In genomic region chr2:27915726-27916125, GRCm38 (mm10) we compare ENCODE assay signal across 9 mouse cellular contexts. TPM values are rescaled to one million over a fixed set of nuclear protein-coding genes. Genes with fewer than 3 reads are reported as not detected.
DNase-seq lines count a peak whose midpoint lies in the region; ATAC-seq and TF ChIP-seq lines count a peak whose summit lies in the region.
"Had no signal": no experiment of that assay in that cellular context is flagged by ENCODE, and none has a peak within 500 bp of the region (broad histone marks: within the 10 kb centered on the region; RNA-seq: fewer than 3 reads in every experiment).

No protein-coding gene starts in this region.

- no peak for ATAC-seq in embryonic facial prominence, embryonic 11.5 days (replicated peaks; ENCODE audit: insufficient number of reproducible peaks, low FRiP score, low TSS enrichment, low read depth)
- ATAC-seq in activated CD4-positive, CD25-positive, alpha-beta regulatory T cell, adult 4 months: no peak
- no peak for ATAC-seq in midbrain, embryonic 13.5 days

- intact Hi-C loops in left cerebral cortex, adult 2 months (cut with DNase I): loop anchor here (5.0 kb wide), 1 partner anchor 143 kb away; no protein-coding TSS in a partner anchor

- H3K27ac ChIP-seq in left cerebral cortex, adult 2 months: no peak overlapping the region
- H3K27ac ChIP-seq in embryonic facial prominence, embryonic 11.5 days (replicated peaks; ENCODE audit: low read depth, low read length): no peak overlapping the region
- no peak overlapping the region for H3K27ac ChIP-seq in midbrain, embryonic 13.5 days

- no peak overlapping the region for H3K4me2 ChIP-seq in embryonic facial prominence, embryonic 11.5 days (ENCODE audit: low read depth, low read length)
- no peak overlapping the region for H3K4me2 ChIP-seq in midbrain, embryonic 13.5 days (replicated peaks)

- H3K4me3 ChIP-seq in left cerebral cortex, adult 2 months: no peak overlapping the region
- no peak overlapping the region for H3K4me3 ChIP-seq in embryonic facial prominence, embryonic 11.5 days (ENCODE audit: low read depth, low read length)
- H3K4me3 ChIP-seq in midbrain, embryonic 13.5 days (replicated peaks): no peak overlapping the region
- H3K4me3 ChIP-seq: erythroblast, embryonic 14.5 days had no signal

- WGBS in embryonic facial prominence, embryonic 11.5 days: 75% methylated on average over 4 of the region's 4 CpGs
- 66% methylated on average over 4 of the region's 4 CpGs for WGBS in midbrain, embryonic 13.5 days

- no peaks in the 10 kb centered on the region for H3K4me1 ChIP-seq in embryonic facial prominence, embryonic 11.5 days (ENCODE audit: control insufficient read depth, insufficient read depth, low read length)
- H3K4me1 ChIP-seq in midbrain, embryonic 13.5 days (replicated peaks): no peaks in the 10 kb centered on the region

- H3K27me3 ChIP-seq in embryonic facial prominence, embryonic 11.5 days (ENCODE audit: control insufficient read depth, insufficient read depth, low read length): no peaks in the 10 kb centered on the region
- no peaks in the 10 kb centered on the region for H3K27me3 ChIP-seq in splenic B cell, adult 2 months (ENCODE audit: control insufficient read depth, insufficient read depth, low read length, poor library complexity, severe bottlenecking)
- H3K27me3 ChIP-seq in midbrain, embryonic 13.5 days: no peaks in the 10 kb centered on the region

- H3K9me3 ChIP-seq in embryonic facial prominence, embryonic 11.5 days (replicated peaks; ENCODE audit: control insufficient read depth, low read length): no peaks in the 10 kb centered on the region
- H3K9me3 ChIP-seq in midbrain, embryonic 13.5 days: no peaks in the 10 kb centered on the region

- DNase-seq in adrenal gland, adult (ENCODE audit: inconsistent age in 2 of 2, low spot score in 1 of 2): peak; percentile 56 to 76
- DNase-seq in adrenal gland, adult 8-10 months: no peak
- DNase-seq in left cerebral cortex, adult 2 months (ENCODE audit: extremely low spot score in 1 of 2, low spot score in 2 of 2): peak; percentile 29 to 46
- no peak for DNase-seq in left cerebral cortex, adult 11 months (ENCODE audit: low spot score)
- peak; percentile 32 for DNase-seq in embryonic facial prominence, embryonic 11.5 days (ENCODE audit: low spot score)
- DNase-seq in splenic B cell, adult 2 months (ENCODE audit: low read depth, low spot score): peak; percentile 4

- TF ChIP-seq CTCF in left cerebral cortex, adult 2 months (IDR thresholded peaks at IDR 0.05): peak; percentile 58

- no peaks in the 10 kb centered on the region for H3K36me3 ChIP-seq in embryonic facial prominence, embryonic 11.5 days (replicated peaks; ENCODE audit: control insufficient read depth, insufficient read depth, low read depth, low read length)
- H3K36me3 ChIP-seq in splenic B cell, adult 2 months (ENCODE audit: control insufficient read depth, insufficient read depth, low read length, poor library complexity, severe bottlenecking): no peaks in the 10 kb centered on the region
- no peaks in the 10 kb centered on the region for H3K36me3 ChIP-seq in midbrain, embryonic 13.5 days

- no peak overlapping the region for H3K9ac ChIP-seq in embryonic facial prominence, embryonic 11.5 days (replicated peaks; ENCODE audit: low read length)
- H3K9ac ChIP-seq in midbrain, embryonic 13.5 days (replicated peaks): no peak overlapping the region

RNA-seq across cellular contexts. Expression of gene Col5a1, which starts 29.5 kb away (rescaled TPM):
- 10 to 100 TPM; 27.1 to 42.7 (median 35.2) TPM for total RNA-seq in adrenal gland, adult 8-10 months (2022)
- 10 to 100 TPM in 1 of 2 experiments, 1 to 10 TPM in 1; 6.9 to 10.1 TPM for total RNA-seq in left cerebral cortex, adult 2 months (2021)
- 29.0 and 32.0 TPM in 2 replicates for polyA plus RNA-seq in embryonic facial prominence, embryonic 11.5 days (2014; fragmentation: Nextera tagmentation; extraction: Ambion mirVana)
- not detected for polyA plus RNA-seq in activated CD4-positive, CD25-positive, alpha-beta regulatory T cell, adult 4 months (2017; shearing (Covaris generic))
- 7.1 and 9.2 TPM in 2 replicates for polyA plus RNA-seq in midbrain, embryonic 13.5 days (2015; fragmentation: Nextera tagmentation; extraction: Ambion mirVana)

Comparison
In these comparisons a context has a peak if more than half of its experiments do, and no peak if none do; other contexts are left out.
1. DNase-seq: peak in adrenal gland, adult (2 of 2), left cerebral cortex, adult 2 months (2 of 2), embryonic facial prominence, embryonic 11.5 days (single experiment) and splenic B cell, adult 2 months (single experiment); none in adrenal gland, adult 8-10 months (single experiment) and left cerebral cortex, adult 11 months (single experiment).